Mouse (Mus musculus) bone marrow, adult 2 months (tissue): ENCODE measurements around the gene Clba1.

Experiments used
- CTCF ChIP-seq: fragments of 200-500 bp; IDR thresholded peaks from 2 replicates; pipeline ENCODE4 v1.5.1; 2011; ENCODE audit warnings: low read length, control low read depth; ENCODE audit not compliant: control insufficient read depth, insufficient read depth
- POLR2A ChIP-seq: fragments of 200-500 bp; IDR thresholded peaks from 2 replicates; pipeline ENCODE4 v1.6.1; 2011; ENCODE audit warnings: low read depth, mild to moderate bottlenecking, control low read depth, low read length, borderline replicate concordance; ENCODE audit not compliant: control insufficient read depth

DNA sequence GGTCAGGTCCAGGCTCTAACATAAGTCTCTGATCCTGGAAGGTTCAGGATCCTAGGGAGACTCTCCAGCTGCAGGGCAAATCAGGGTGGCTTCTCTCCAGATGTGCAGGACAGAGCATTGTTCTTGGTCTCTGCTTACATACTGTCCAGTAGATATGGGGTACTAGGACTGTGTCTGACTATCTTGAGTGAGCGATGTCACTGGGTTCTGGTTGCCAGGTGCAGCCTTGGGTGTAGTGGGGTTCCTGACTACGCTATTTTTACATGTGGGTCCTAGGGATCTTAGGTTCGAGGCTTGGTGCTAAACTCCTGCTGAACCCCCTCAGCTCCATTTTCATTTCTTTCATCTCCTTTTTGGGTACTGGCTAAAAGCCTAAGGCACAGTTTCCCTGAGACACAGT, 21.8 kb downstream of the Clba1 start:
- no peak for TF ChIP-seq CTCF
- no peak for TF ChIP-seq POLR2A
